Mouse (Mus musculus): Measurements from ENCODE around the gene Oxct2a. TPM values are rescaled to one million over a fixed set of nuclear protein-coding genes. Genes with fewer than 3 reads are reported as not detected.
"Not testable (repeated sequence)": the region's sequence is repeated elsewhere in the genome, so short reads cannot be mapped to it uniquely, and the experiment has no call there.

The Oxct2a gene
- total RNA-seq (2021), result not detected
- long read RNA-seq, experiment 1, result 0 reads
- long read RNA-seq, experiment 2, result 0 reads

DNA sequence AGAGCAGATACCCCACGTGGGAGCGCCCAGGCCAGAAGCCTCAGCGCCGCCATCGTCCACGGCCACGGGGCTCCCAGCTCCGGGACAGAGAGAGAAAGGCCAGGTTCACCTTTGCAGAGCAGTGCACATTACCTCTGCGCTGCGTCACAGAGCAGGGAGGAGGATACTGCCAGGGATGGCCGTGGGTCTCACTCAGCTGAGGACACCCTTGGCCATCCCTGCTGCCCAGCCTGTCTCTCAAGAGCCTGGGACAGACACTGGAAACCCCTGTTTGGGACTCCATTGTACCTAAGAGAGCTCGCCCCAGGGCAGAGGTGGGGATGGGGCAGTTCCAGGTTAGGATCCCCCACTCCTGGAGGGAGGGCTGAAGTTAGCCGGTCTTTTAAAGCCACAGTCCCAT is at the start of gene Oxct2a:
Gene Oxct2a, minus strand, starts transcription at position 101 of the 400 bp plus-strand sequence.
- intact Hi-C loops (cut with DNase I), result no loop called here
- DNase-seq (ENCODE audit: low spot score in 2 of 2), result no peak

DNA sequence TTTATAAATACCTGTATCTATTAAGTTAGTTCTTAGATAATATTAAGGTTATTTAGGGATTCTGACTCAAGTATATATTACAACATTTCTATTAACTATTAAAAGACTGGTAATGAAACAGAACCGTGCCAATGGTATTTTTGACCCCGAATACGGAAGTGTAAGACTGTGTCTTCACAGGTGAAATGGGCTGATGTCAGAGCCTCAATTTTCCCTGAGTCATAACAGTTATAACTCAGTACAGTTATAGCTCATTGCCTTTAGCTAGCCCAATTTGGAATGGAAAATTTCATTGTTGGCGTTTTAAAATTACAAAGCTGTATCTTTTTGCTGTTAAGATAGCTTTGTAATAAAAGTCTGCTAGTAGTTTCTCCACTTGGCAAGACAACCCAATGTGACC is 40.1 kb upstream of the Oxct2a start:
- DNase-seq (ENCODE audit: low spot score in 2 of 2), result no peak
- intact Hi-C loops (cut with DNase I), result no loop called here

DNA sequence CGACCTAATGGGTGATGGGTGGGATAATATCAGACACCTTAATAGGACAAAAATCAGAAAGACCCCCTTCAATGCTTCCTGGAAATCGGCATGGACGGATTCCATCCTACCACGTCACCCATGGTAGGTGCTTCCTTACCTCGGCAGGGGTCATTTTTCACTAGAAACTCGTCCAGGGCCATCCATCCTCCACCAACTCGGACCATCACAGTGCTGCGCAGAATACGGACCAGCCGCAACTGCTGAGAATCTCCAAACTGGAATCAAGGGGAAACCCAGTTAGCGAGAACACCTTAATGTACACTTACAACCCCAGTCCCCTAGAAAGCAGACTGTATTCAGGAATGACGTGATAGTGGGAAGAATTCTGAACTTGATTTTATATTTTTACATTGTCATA is 37.3 kb upstream of the Oxct2a start:
- intact Hi-C loops (cut with DNase I), result no loop called here
- no peak for DNase-seq (ENCODE audit: low spot score in 2 of 2)

DNA sequence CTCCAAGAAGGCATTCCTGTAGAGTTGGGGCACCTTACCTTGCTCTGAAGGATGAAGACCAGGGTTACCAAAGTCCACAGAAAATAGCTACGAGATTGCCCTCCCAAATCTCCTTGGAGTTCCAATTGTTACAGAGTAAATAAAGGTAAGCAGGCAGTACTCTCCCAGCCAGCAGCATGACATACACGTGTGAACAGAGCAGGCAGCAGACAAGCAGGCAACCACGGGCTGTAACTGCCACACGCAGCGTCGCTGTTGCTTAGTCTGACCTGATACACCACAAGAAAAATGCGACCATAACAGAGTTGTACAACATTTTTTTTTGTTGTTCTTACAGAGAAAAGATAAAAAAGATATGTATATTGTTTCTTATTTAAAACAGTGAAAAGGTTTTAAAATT is 35.2 kb upstream of the Oxct2a start:
- DNase-seq (ENCODE audit: low spot score in 2 of 2), result no peak
- intact Hi-C loops (cut with DNase I), result no loop called here

DNA sequence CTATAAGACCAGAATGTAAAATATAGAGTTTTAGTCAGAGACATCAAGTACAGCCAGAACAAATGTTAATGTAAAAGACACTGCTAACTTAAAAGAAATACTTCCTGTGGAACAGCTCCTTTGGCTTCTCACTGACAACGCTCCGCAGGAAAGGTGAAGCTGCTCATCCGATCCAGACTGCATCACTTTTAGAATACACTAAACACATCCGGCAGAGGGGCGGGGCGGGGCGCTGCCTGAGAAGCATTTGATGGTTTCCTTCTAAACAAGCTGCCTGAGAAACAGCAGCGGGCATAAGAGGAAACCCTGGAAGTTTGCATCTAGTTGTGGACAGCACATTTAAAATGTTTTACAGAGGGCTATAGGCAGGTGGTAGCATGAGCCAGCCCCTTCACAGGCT is 32.5 kb upstream of the Oxct2a start:
- intact Hi-C loops (cut with DNase I), result no loop called here
- no peak for DNase-seq (ENCODE audit: low spot score in 2 of 2)

DNA sequence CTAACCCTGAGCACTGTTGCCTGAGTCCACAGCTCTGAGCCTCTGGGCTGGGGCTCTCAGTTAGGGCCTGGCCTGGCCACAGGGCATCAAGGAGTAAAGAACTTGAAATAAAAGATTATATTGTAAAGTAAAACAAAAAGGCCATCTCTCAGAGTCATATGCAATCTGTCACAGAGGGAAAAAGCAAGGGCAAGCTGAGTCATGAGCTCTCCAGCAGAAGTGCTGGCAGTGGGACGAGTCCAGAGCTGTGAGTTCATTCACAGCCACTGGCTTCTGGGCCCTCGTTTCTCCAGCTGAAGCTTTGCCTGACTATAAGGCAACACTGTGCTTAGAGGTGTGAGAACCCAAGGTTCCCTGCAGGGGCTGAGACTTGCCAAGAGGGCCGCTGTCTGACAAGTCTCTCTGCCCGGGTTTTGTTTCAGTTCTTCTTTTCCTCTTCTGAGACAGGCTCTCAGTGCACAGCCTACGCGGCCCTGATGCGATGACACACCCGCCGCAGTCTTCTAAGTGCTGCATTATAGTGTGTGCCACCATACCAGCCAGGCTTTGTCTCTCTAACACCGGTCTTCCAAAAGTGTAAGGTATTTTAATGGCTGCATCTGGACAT is 29.9 kb upstream of the Oxct2a start:
- intact Hi-C loops (cut with DNase I), result no loop called here
- no peak for DNase-seq (ENCODE audit: low spot score in 2 of 2)

DNA sequence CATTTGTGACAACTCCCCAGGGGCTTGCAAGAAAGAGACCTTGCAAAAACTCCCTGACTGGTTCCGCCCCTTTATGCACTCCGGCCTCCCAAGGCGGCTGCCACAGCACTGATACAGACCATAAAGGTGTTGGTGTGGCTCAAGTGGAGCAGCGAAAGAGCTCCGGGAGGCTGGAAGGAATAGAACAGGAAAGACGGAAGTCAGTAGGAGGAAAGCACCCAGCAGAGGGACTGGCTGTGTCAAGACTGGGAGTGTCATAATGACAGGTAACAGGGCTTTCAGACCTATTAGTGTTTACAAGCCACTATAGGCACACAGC is 20.0 kb upstream of the Oxct2a start:
- intact Hi-C loops (cut with DNase I), result loop anchor here (5.0 kb wide), 1 partner anchor 36 kb away; no protein-coding TSS in a partner anchor
- DNase-seq (ENCODE audit: low spot score in 2 of 2), result no peak

DNA sequence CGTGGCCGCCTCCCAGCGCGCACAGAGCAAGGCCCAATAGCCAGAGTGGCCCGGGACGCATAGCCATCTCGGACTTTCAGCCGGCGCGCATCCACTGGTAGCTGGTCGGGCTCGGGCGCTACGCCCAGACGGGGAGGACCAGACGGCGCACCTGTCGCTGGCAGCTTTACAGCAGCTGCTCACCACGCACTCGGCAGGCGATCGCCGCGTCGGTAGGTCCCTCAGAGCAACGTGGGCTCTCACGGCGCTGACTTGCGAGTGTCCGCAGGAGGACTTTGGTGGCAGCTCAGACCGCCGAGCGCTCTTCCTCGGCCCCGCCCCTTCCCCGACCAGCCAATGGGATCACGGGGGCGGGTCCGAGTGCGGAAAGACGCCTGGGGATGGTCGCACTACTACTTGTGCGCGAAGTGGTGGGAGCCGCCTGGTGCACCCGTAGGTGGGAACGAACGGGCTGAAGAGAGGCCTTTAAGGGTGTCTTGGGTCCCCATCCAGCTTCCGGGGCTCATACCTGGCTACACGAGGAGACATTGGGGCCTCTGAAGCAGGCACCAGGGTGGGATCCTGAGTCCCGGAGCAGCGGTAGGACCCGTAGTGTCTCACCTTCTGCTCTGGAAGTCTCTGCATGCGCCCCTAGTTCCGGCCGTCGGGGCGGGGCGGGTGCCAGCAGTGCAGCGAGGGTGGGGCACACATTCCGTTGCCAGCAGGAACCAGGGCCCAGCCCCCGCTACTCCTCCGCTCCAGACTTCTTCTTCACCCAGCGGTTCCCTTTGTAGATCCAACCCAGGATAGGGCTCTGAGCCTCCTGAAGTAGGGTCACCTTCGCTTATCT is 19.4 kb upstream of the Oxct2a start, which contains the start of gene Bmp8a:
Gene Bmp8a, minus strand, starts transcription at position 611 of the 829 bp plus-strand sequence.
- DNase-seq (ENCODE audit: low spot score in 2 of 2), result peak; percentile 41 to 42
- intact Hi-C loops (cut with DNase I), result loop anchor here (5.0 kb wide), 1 partner anchor 36 kb away; no protein-coding TSS in a partner anchor

DNA sequence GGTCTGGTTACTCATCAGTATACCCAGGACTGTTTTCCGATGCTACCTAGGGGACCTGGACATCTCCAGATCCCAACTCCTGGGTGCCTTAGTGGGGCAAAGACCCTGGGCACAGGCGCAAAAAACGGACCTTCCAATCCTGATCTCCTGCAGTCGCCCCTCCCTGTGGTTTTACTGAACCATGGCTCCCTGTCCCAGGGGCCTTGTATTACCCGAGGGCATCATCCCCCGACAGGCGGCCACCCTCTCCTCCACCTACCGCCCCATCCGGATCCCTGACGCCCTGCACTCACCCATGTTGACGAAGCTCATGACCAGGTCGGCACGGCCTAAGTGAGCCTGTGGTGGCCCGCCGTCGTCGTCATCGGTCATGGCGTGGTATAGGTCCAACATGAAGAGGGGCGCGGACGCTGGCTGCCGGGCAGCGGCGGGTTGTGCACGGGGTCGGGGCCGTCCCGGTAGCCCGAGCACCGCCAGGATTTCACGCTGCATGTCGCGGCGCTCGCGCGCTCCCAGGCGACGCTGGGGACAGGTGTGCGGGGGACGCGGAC is 18.7 kb upstream of the Oxct2a start:
- intact Hi-C loops (cut with DNase I), result loop anchor here (5.0 kb wide), 1 partner anchor 35 kb away; no protein-coding TSS in a partner anchor
- no peak for DNase-seq (ENCODE audit: low spot score in 2 of 2)

DNA sequence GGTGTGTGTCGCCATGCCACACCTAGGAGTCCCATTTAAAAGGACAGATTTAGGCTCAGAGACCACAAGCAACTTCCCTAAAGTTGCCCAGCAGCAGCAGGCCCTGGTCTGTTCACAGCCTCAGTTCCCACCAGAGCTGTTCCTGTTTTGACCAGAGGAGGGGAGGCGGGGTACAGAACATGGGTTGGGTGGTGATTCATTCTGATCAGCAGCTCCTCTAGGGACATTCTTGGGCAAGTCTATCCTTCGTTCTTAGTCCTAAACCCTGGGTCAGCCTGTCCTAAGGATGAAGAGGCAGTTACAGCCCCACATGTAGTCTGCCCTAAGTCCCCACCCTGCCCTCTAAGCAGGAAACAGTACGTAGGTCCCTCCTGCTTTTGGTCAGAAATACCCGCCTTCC is 16.8 kb upstream of the Oxct2a start:
- no peak for DNase-seq (ENCODE audit: low spot score in 2 of 2)
- intact Hi-C loops (cut with DNase I), result loop anchor here (5.0 kb wide), 1 partner anchor 33 kb away; no protein-coding TSS in a partner anchor

DNA sequence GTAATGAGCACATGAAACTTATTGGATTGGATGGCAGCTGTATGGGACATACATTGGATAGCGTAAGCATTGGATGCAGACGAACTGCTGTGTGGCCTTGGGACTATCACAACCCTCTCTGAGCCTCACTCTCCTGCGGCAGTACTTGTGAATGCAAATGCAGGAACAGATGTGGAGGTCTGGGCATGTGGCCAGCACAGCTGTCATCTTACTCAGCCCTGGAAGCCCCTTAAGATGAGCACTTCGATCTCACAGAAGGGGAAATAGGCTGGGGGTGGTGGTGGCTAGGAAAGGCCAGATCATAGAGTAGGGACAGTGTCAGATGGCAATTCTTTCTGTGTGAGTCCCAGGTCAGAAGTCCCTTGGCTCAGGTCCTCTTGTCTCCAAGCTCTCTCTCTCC is 14.3 kb upstream of the Oxct2a start:
- DNase-seq (ENCODE audit: low spot score in 2 of 2), result no peak
- intact Hi-C loops (cut with DNase I), result no loop called here

DNA sequence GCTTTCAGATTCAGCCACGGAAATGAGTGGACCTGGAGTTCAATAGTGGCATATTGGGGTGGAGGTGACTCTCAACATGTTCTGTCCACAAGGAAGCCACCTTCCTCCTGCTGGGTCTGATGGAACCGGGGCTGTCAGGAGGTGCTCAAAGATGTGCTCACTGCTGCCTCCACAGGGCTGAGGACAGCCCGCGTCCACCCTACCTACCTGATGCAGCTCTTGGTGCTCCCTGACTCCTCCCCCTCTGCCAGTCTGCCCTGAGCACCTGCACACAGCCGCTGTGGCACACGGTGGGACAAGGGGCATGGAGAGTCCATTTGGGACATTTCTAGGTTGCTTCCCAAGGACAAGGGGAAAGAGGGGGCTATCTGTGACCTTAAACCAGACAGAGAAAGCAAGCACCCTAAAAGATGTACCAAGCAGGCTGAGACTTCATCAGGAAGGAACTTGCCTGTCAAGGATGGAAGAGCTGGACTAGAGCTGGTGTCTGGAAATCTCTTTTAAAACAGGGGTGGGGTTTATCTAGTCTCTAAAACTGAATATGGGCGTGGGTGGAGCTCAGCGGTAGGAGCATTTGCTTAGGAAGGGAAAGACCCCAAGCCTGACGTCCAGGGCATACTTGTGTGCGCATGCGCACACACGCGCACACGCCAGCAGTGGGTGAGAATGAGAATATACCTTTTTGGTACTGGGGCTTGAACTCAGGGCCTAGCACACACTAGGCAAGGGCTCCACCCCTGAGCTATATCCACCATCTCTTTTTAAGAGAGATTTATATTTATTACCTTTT is 12.6 kb upstream of the Oxct2a start:
- intact Hi-C loops (cut with DNase I), result no loop called here
- no peak for DNase-seq (ENCODE audit: low spot score in 2 of 2)

DNA sequence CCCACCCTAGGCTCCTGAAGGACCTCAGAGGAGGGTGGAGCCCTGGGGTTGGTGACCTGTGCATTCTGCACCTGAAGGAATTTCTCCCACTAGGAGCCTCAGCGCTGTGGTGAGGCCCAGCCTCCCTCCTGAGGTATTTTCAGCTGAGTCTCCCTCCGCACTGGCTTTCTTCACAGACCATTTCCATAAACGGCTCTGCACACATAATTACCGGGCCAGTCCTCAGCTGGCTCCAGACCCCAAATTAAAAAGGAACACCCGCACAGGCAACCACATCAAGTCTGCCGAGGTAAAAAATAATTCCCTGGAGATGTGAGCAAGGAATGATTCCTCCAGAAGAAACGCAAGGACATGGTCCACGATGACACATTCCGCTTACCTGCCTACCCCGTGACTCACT is 11.8 kb upstream of the Oxct2a start:
- DNase-seq (ENCODE audit: low spot score in 2 of 2); intact Hi-C loops (cut with DNase I): not testable (repeated sequence)

DNA sequence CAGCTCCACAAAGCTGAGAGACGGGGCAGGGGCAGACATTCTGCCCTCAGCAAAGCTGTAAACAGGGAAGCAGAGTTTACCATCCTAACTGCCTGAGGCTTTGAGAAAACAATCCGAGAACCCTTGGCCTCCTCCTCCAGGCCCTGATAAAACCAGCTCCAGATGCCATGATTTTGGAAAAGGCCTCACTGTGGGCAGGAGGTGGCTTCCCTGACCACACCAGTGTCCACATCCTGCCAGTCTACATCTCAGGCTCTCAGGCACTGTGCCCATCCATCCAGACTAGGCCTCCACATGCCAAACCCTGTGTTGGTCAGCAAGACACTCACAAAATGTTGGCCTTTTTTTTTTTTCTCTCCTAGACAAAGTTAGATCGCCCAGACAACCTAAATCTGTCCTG is 10.7 kb upstream of the Oxct2a start:
- intact Hi-C loops (cut with DNase I), result no loop called here
- no peak for DNase-seq (ENCODE audit: low spot score in 2 of 2)

DNA sequence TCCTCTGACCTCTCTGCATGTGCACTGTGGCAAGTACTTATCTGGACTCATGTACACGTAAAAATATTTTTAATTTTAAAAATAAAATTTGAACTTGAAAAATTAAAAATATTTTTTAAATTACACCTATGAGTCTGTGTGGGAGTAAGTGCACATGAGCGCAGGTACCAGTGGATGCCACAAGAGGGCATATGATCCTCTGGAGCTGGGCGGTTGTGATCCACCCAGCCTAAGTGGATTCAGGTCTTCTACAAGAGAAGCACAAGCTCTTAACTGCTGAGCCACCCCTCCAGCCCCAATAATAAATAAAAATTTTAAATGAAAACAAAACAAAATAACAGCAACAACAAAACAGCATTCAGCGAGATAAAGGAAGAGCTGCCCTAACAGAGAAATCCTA is 9.7 kb upstream of the Oxct2a start:
- no peak for DNase-seq (ENCODE audit: low spot score in 2 of 2)
- intact Hi-C loops (cut with DNase I), result no loop called here

DNA sequence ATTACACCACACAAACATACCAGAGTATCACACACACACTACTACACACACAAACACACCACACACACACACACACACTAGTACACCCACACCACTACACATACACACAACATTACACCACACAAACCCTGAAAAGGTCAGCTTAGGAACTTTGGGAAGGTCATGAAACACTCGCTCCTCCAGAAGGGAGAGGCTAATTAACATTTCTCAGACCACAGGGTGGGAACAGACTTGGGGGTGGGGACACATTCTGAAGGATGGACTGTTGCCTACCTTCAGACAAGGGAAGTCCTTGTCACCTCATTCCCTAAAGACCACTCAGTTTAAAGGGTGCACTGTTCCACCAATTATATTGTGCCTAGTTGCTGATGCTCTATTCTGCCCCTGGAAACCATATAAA is 8.5 kb upstream of the Oxct2a start:
- intact Hi-C loops (cut with DNase I), result not testable (repeated sequence)

DNA sequence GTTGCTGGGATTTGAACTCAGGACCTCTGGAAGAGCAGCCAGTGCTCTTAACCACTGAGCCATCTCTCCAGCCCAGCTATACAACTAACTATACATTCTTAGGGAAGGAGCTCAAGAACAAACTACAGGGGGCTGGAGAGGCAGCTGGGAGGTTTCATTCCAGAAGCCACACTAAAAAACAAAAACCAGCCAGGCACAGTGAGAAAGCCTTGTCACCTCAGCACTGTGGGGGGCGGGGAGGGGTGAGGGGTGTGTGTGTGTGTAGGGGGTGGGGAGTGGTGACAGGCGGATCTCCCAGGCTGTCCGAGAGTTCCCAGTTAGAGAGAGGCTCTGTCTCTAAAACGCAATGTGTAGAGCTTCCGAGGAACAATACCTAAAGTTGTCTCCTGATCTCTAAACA is 7.9 kb upstream of the Oxct2a start:
- intact Hi-C loops (cut with DNase I), result no loop called here

More for the DNA sequence above, 8.5 kb upstream of the Oxct2a start:
- DNase-seq (ENCODE audit: low spot score in 2 of 2), result not testable (repeated sequence)

DNA sequence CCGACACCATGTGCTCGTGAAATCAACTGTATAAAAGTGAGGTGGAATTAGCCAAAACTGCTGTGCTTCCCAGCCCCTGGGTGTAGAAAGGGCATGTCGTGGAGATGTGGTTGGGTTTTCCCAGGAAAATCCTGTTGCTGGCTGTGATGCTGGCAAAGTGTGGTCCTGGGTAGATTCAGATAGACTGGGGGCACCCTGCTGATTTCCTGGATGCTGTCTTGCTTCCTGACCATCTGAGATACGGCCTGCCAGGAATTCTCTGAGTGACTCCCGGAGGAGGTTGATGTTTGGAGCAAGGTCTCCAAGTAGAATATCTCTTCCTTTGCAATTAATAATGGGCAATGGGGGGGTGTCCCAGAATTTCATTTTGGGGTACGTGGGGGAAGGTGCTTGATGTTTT is 5.5 kb upstream of the Oxct2a start:
- intact Hi-C loops (cut with DNase I), result no loop called here
- no peak for DNase-seq (ENCODE audit: low spot score in 2 of 2)

More for the DNA sequence above, 7.9 kb upstream of the Oxct2a start:
- no peak for DNase-seq (ENCODE audit: low spot score in 2 of 2)

DNA sequence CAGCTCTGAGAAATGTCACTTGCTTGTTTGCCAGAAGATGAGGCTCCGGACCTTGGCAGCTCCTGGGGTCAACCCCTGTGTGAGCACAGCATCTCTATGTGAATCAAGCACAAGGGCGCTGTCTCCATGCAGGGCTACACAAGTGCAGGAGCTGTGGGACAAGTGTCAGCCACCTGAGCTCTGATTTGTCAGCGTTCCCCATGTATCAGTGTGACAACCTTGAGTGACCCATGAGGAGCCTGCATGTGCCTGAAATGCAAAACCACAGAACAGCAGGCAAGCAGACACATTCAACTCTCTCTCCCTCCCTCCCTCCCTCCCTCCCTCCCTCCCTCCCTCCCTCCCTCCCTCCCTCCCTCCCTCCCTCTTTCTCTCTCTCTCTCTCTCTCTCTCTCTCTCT is 4.2 kb upstream of the Oxct2a start:
- DNase-seq (ENCODE audit: low spot score in 2 of 2), result no peak
- intact Hi-C loops (cut with DNase I), result no loop called here

DNA sequence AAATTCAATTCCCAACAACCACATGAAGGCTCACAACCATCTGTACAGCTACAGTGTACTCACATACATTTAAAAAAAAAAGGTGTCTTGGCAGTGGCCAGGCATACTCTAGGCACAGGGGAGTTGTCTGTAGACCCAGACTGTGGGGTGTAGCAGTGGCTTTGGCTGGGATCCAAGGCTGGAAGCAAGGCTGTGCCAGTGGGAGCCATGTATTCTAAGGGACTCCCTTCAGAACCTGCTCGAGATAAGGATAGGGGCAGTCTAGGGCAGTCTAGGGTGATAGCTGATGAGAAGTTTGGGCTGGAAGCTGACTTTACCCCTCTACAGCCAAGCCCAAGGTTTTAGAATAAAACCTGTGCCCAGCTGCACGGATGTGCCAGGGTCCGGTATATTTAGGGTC is 2.7 kb upstream of the Oxct2a start:
- no peak for DNase-seq (ENCODE audit: low spot score in 2 of 2)
- intact Hi-C loops (cut with DNase I), result no loop called here
